Mouse (Mus musculus) adrenal gland, adult 2 months (tissue): Measurements from ENCODE around the gene Akap1. TPM values are rescaled to one million over a fixed set of nuclear protein-coding genes. Genes with fewer than 3 reads are reported as not detected.

Experiments used
- DNase-seq: peaks from one replicate; pipeline ENCODE4 v3.0.0; 2021
- polyA plus RNA-seq: library from polyadenylated mRNA; depleted of rRNA; stranded (reverse); fragments of >200 nt; gene quantifications from 2 replicates; pipeline ENCODE4 v1.2.3, GENCODE M21; 2012
- total RNA-seq, 2 experiments: library from RNA; stranded (reverse); gene quantifications; 2 replicates each; pipeline ENCODE4 v1.2.3; 2021

Gene Akap1
- total and polyA plus RNA-seq, 3 experiments: 54.2 to 144 (median 95.0) TPM

- no peak for DNase-seq
Observed at GRCm38 (mm10) chr11:88843305-88843704, 21.1 kb downstream of the Akap1 start.

- no peak for DNase-seq
Observed at GRCm38 (mm10) chr11:88842315-88842975, 21.9 kb downstream of the Akap1 start.

GRCm38 (mm10) chr11:88841406-88841805 lies 23.0 kb downstream of the Akap1 start:
- peak; percentile 76 for DNase-seq

GRCm38 (mm10) chr11:88840724-88841350 lies 23.5 kb downstream of the Akap1 start:
- DNase-seq: no peak

- DNase-seq: no peak
Observed at GRCm38 (mm10) chr11:88840292-88840691, 24.1 kb downstream of the Akap1 start.

- no peak for DNase-seq
Observed at GRCm38 (mm10) chr11:88839379-88839778, 25.0 kb downstream of the Akap1 start.

GRCm38 (mm10) chr11:88838630-88839029 lies 25.8 kb downstream of the Akap1 start:
- DNase-seq: no peak

GRCm38 (mm10) chr11:88834606-88835005 lies 29.8 kb downstream of the Akap1 start:
- no peak for DNase-seq

- peak; percentile 41 for DNase-seq
Observed at GRCm38 (mm10) chr11:88834134-88834533, 30.3 kb downstream of the Akap1 start.

- DNase-seq: no peak
Observed at GRCm38 (mm10) chr11:88833099-88833498, 31.3 kb downstream of the Akap1 start.

GRCm38 (mm10) chr11:88830257-88830804 lies 34.1 kb downstream of the Akap1 start:
- DNase-seq: no peak

GRCm38 (mm10) chr11:88828528-88828927 lies 35.9 kb downstream of the Akap1 start:
- DNase-seq: no peak

GRCm38 (mm10) chr11:88825909-88826308 lies 38.5 kb downstream of the Akap1 start:
- DNase-seq: no peak

GRCm38 (mm10) chr11:88822991-88823390 lies 41.4 kb downstream of the Akap1 start:
- peak; percentile 74 for DNase-seq

GRCm38 (mm10) chr11:88822526-88822925 lies 41.9 kb downstream of the Akap1 start:
- no peak for DNase-seq

- DNase-seq: no peak
Observed at GRCm38 (mm10) chr11:88820742-88821576, 43.4 kb downstream of the Akap1 start.

- no peak for DNase-seq
Observed at GRCm38 (mm10) chr11:88820253-88820652, 44.1 kb downstream of the Akap1 start.

- DNase-seq: no peak
Observed at GRCm38 (mm10) chr11:88817061-88817460, 47.3 kb downstream of the Akap1 start.

- no peak for DNase-seq
Observed at GRCm38 (mm10) chr11:88803231-88804010, 61.0 kb downstream of the Akap1 start.

GRCm38 (mm10) chr11:88796207-88796606 lies 68.2 kb downstream of the Akap1 start:
- DNase-seq: no peak

GRCm38 (mm10) chr11:88789893-88790292 lies 74.5 kb downstream of the Akap1 start:
- no peak for DNase-seq

GRCm38 (mm10) chr11:88786816-88787215 lies 77.6 kb downstream of the Akap1 start:
- no peak for DNase-seq
